ENCODE assay signal across 21 mouse cellular contexts in the genomic region with DNA sequence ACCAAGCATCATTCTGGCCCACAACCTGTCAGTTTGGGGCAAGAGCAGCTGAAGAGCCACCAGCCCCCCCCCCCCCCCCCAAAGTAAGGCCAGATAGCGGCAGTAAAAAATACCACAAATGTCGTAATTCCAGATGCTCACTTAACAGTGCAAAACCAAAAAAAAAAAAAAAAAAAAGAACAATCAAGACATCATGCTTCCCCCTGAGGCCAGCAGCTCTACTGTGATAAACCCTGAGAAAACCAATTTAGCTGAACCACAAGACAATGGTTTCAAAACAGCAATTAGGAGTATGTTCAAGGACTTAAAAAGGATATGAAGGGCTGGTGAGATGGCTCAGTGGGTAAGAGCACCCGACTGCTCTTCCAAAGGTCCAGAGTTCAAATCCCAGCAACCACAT. TPM values are rescaled to one million over a fixed set of nuclear protein-coding genes. Genes with fewer than 3 reads are reported as not detected.
"Had no signal": no experiment of that assay in that cellular context is flagged by ENCODE, and none has a peak within 500 bp of the region (broad histone marks: within the 10 kb centered on the region; RNA-seq: fewer than 3 reads in every experiment).

No protein-coding gene starts in this region.

- H3K4me1 ChIP-seq: limb, embryonic 10.5 days; liver, embryonic 15.5 days; midbrain, embryonic 15.5 days; neural tube, embryonic 13.5 days; stomach, embryonic 15.5 days had no signal

- DNase-seq: kidney, adult 9 months; kidney, postnatal 10 days; kidney, postnatal 4 days; lung, adult 2 months; lung, postnatal 36 days; right cerebral cortex, postnatal 14 days; thymus, postnatal 36 days had no signal

- H3K9me3 ChIP-seq: limb, embryonic 10.5 days; liver, embryonic 15.5 days; midbrain, embryonic 15.5 days; neural tube, embryonic 13.5 days; stomach, embryonic 15.5 days had no signal

- H3K4me3 ChIP-seq: layer of hippocampus, adult 2 months; limb, embryonic 10.5 days; liver, embryonic 15.5 days; megakaryocyte, embryonic 14.5 days; midbrain, embryonic 15.5 days; neural tube, embryonic 13.5 days; stomach, embryonic 15.5 days had no signal

- H3K27ac ChIP-seq: layer of hippocampus, adult 2 months; limb, embryonic 10.5 days; liver, embryonic 15.5 days; midbrain, embryonic 15.5 days; neural tube, embryonic 13.5 days; stomach, embryonic 15.5 days had no signal

- H3K36me3 ChIP-seq: limb, embryonic 10.5 days; liver, embryonic 15.5 days; midbrain, embryonic 15.5 days; neural tube, embryonic 13.5 days; stomach, embryonic 15.5 days had no signal

- H3K27me3 ChIP-seq: liver, embryonic 15.5 days; midbrain, embryonic 15.5 days; neural tube, embryonic 13.5 days; stomach, embryonic 15.5 days had no signal

- ATAC-seq: lung, postnatal 0 days; midbrain, embryonic 15.5 days had no signal

- H3K4me2 ChIP-seq: liver, embryonic 11.5 days; liver, embryonic 15.5 days; midbrain, embryonic 11.5 days; midbrain, embryonic 15.5 days; neural tube, embryonic 13.5 days; stomach, embryonic 15.5 days had no signal

- H3K9ac ChIP-seq: liver, embryonic 15.5 days; midbrain, embryonic 15.5 days; neural tube, embryonic 13.5 days; stomach, embryonic 15.5 days had no signal

RNA-seq across cellular contexts. Expression of a gene that starts 15.8 kb away (rescaled TPM):
- total RNA-seq: layer of hippocampus, adult 2 months; layer of hippocampus, postnatal 10 days; left cerebral cortex, adult 18-20 months; left cerebral cortex, postnatal 14 days; monocyte, adult 5-6 weeks had no signal
- polyA plus RNA-seq: limb, embryonic 10.5 days; liver, embryonic 11.5 days; liver, embryonic 15.5 days; lung, postnatal 0 days; midbrain, embryonic 11.5 days; midbrain, embryonic 15.5 days; neural tube, embryonic 13.5 days; stomach, embryonic 15.5 days had no signal
